Mouse (Mus musculus): ENCODE data around the gene Rps6ka2.

DNA sequence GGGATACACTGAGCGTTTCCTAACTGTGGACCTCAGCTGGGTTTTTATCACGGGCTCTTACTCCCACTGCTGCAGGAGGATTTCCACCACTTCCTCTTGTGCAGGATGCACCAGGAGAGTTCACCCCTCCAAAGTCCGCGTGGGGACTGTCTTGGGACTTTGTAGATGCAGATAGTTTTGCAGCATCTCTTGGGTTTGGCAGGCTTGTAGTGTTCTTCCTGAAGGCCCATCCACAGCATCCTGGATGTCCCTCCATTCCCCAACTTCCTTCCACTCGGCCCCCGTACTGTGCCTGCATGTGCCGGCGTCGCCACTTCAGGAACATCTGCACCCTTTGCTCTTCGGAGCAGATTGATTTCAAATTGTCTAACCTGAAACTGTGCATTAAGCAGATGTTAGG lies 103.9 kb downstream of the Rps6ka2 start:
- TF ChIP-seq CTCF (IDR thresholded peaks at IDR 0.05; ENCODE audit: extremely low read depth, insufficient read depth, insufficient read length, insufficient replicate concordance) (no peak), POLR2A (IDR thresholded peaks at IDR 0.05; ENCODE audit: low read depth, low read length) (no peak)

Measured in spleen, adult 2 months (tissue).